Mouse (Mus musculus) brain, embryonic 14.5 days (tissue): ENCODE data around the gene Gnb1.

ENCODE experiments used
- CTCF ChIP-seq: fragments of 200-500 bp; IDR thresholded peaks from 2 replicates; pipeline ENCODE4 v1.5.1; 2012; ENCODE audit warnings: inconsistent platforms, mild to moderate bottlenecking, moderate library complexity, borderline replicate concordance; ENCODE audit not compliant: insufficient read depth, insufficient read length; ENCODE audit errors: extremely low read depth
- POLR2A ChIP-seq: fragments of 200-500 bp; IDR thresholded peaks from 2 replicates; pipeline ENCODE4 v1.6.1; 2012; ENCODE audit warnings: mild to moderate bottlenecking, inconsistent platforms, borderline replicate concordance; ENCODE audit not compliant: poor library complexity, insufficient read depth, insufficient read length, severe bottlenecking; ENCODE audit errors: extremely low read depth

DNA sequence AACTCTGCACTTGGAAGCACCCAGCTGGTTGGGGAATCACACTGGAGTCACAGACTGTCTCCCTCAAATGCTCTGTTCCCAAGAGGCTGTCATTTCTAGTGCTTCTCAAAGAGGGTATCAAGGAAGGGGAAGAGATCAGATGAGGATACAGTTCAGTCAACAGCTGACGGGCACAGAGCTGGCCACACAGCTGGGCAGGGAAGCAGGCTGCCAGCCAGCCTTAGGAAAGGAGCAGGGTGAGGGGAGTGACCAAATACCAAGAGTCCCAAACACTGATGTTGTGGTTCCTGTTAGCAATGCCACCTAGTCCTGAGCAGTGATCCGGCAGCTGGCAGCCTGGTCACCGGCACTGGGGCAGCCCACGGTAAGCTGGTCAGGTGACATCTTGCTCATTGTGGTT, 27.1 kb upstream of the Gnb1 start:
- TF ChIP-seq CTCF (no peak), POLR2A (no peak)
